Mouse (Mus musculus): ENCODE results near the gene Ddx24. TPM values are rescaled to one million over a fixed set of nuclear protein-coding genes. Genes with fewer than 3 reads are reported as not detected.
"Not testable (repeated sequence)": the region's sequence is repeated elsewhere in the genome, so short reads cannot be mapped to it uniquely, and the experiment has no call there.

Ddx24 gene
- 100 to 1,000 TPM; 253 to 278 (median 258) TPM for total RNA-seq (2022)

GRCm38 (mm10) chr12:103425729-103426470, at the start of gene Ddx24:
TSS of gene Ddx24 (minus strand) at chr12:103425830.
- peak; percentile 89 to 99 for DNase-seq (ENCODE audit: low spot score in 2 of 2)

- no peak for DNase-seq (ENCODE audit: low spot score in 2 of 2)
These were observed 48.9 kb upstream of the Ddx24 start for GRCm38 (mm10) chr12:103474481-103474880.

DNA sequence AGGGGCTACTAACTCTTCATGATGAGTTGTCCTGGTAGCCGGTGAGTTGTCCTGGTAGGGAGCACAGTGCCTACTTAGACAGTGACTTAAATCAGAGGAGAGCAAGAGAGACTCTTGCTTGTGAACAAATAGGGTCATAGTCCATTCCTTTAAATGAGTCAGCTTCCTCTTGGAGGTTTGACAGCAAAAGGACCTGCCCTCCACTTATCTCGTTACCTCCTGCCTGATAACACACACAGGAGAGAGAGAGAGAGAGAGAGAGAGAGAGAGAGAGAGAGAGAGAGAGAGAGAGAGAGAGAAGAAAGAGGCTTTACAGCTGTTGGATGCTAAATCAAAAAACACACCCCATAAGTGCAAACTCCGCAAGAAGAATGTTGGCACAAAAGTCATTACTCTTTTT, 31.5 kb upstream of the Ddx24 start, which contains the start of gene Ifi27l2b:
Gene Ifi27l2b (minus strand): TSS at position 84 of the 400 bp plus-strand sequence.
- DNase-seq (ENCODE audit: low spot score in 2 of 2), result no peak

DNA sequence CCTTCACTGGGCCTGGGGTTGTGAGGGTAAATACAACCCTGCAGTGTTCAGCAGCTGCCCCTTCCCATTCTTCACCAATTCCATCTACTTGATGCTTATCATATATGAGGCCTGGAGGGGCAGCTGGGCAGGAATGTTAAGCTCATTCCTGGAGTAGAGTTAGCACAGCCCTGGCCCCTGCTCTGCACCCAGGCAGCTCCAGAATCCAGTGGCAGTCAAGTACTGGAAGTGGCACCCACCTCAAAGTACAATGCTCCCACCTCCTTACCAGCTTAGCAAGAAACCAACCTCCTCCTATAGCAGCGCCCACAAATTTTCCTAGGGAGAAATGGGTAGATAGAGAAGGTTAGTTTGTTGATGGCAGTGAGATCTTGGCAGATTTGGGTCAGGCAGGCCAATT, 31.1 kb upstream of the Ddx24 start:
- not testable (repeated sequence) for DNase-seq (ENCODE audit: low spot score in 2 of 2)

DNA sequence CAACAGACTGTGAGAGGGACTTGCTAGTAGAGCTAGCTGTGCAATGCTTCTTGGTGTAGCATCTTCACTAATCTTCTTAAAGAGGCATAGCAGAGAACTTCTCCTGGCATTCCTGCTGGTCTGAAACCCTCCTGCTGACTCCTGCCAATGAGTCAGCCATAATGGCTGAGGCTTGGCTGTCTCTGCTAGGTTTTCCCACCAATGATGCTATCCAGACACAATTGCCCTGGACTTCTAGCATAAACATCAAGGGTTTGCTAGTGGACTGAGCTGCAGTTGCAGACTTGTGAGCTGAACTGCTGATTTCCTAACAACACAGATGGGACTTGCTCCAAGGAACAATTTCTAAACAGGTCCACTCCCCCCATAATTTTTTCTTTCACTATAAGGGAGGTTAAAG, 27.7 kb upstream of the Ddx24 start:
- DNase-seq (ENCODE audit: low spot score in 2 of 2), result no peak

GRCm38 (mm10) chr12:103445060-103445459, 19.4 kb upstream of the Ddx24 start:
- no peak for DNase-seq (ENCODE audit: low spot score in 2 of 2)

DNA sequence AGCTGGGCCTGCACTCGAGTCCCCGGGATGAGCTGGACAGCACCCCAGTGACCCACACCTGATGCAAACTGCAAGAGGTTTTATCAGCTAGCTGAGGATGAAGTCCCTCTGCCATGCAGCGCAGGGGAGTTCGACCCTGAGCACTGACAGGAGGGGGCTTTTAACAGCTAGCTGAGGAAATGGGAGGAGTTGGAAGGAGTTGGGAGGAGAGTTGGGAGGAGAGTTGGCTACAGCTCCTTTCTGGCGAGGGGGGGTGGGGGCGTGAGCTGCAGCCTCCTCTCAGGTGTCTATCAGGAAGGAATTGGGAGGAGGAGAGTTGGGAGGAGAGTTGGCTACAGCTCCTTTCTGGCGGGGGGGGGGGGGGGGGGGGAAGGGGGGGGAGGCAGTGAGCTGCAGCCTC, 18.6 kb upstream of the Ddx24 start:
- DNase-seq (ENCODE audit: low spot score in 2 of 2), result not testable (repeated sequence)

- no peak for DNase-seq (ENCODE audit: low spot score in 2 of 2)
These were observed 17.9 kb upstream of the Ddx24 start, which contains the start of gene Ifi27l2a for GRCm38 (mm10) chr12:103443524-103443923. TSS of gene Ifi27l2a (minus strand) at chr12:103443680.

- no peak for DNase-seq (ENCODE audit: low spot score in 2 of 2)
These were observed 12.0 kb upstream of the Ddx24 start for GRCm38 (mm10) chr12:103437601-103438000.

- DNase-seq (ENCODE audit: low spot score in 2 of 2), result no peak
These were observed 9.2 kb upstream of the Ddx24 start for GRCm38 (mm10) chr12:103434861-103435260.

DNA sequence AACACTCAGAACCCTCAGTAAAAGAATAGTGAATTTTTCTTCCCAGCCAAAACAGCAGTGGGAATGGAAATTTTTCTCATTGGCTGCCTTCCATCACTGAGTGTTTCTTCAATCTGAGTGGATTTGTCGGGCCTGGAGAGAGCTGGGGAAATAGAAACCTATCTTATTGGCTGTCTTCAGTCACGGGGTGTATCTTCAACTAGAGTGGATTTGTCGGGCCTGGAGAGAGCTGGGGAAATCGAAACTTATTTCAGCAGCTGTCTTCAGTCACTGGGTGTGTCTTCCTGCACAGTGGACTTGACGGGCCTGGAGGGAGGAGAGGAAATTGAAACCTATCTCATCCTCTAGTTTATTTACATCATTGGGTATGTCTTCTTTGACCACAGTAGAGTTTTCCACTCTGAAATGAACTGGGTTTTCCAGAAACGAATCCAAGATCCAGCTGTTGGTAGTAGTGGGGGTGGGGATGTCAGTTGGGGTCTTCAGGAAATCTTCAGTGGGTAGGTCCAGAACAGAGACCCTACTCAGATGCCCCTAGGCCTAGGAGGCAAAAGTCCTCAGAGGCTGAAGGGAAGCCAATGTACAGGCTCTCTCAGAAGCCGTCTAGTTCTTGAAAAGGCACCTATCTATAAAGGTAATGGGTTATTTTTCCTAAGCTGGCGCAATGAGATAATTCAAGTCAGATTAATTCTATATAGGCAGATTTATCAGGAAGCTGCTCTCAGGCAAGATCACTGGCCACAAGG, 8.5 kb upstream of the Ddx24 start, which contains the start of gene Ifi27:
Gene Ifi27 (plus strand): TSS at position 226 of the 746 bp plus-strand sequence.
- no peak for DNase-seq (ENCODE audit: low spot score in 2 of 2)

DNA sequence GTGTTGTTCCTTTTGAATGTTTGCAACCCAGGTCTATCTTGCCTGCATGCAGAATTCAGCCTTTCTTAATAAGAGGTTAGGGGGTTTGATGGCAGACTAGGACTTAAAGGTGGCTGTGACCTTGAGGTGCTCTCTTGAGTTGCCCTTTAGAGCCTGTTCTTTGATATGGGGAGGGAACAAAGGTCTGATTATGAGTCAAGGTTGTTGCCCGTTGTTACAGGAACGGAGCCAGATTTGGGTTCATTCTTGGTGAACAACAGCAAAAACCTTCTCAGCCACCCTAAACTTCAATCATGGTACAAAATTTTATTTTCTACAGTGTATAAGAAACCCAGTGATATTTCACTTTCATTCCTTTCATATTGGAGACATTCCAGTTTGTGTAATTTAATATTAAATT, 7.8 kb upstream of the Ddx24 start:
- no peak for DNase-seq (ENCODE audit: low spot score in 2 of 2)

- no peak for DNase-seq (ENCODE audit: low spot score in 2 of 2)
These were observed 1.1 kb upstream of the Ddx24 start for GRCm38 (mm10) chr12:103426710-103427109.

DNA sequence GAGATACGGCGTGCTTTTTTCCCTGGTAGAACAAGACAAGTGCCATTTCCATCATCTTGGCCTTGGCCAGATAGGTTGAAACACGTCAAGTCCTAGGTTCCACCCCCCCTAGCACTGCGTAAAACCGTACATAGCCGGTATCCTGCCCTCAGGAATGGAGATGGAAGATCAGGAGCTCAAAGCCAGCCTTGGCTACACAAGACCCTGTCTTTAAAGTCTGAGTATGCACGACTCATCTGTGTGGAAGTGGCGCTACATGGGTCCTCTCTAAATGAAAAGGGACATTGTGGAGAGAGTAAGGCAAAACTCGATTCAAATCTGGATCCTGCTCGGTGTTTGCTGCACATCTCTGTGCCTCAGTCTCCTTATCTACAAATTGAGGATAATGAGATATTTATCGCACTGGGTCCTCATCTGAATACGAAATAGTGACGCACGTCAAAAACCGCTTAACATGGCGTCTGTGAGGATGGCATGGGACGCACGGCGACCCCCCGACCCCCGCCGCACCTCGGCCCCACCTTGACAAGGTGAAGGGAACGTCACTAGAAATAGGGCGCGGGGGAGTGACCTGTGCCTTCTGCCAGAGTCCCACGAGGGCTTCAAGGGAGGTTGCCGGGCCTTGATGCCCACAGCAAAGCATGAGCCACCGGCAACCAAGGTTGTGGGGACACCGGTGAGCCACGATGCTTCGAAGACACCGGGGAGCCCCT, 458 bp downstream of the Ddx24 start:
- DNase-seq (ENCODE audit: low spot score in 2 of 2), result no peak

DNA sequence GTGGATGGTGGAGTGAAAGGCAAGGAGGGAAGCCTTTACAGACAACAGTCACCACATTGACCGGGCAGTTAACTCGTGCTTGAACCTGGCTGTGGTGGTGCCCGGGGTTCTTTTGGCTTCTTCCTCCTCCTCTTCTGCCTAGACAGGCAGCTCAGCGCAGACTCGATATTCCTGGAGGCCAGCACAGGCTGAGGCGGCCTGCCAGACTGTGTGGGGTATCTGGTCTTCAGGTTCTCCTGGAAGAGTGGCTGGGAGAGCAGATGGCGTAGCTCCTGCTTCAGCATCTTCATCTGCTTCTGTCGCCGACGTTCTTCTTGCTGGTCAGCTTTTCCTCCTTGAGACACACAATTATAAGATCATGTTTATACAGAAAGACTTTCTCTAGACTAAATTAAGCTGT, 17.5 kb downstream of the Ddx24 start:
- DNase-seq (ENCODE audit: low spot score in 2 of 2), result peak in 1 of 2 experiments; percentile 80

GRCm38 (mm10) chr12:103407720-103408119, 17.9 kb downstream of the Ddx24 start, which contains the start of gene 9330161L09Rik:
TSS of gene 9330161L09Rik (minus strand) at chr12:103407820.
- DNase-seq (ENCODE audit: low spot score in 2 of 2), result no peak

DNA sequence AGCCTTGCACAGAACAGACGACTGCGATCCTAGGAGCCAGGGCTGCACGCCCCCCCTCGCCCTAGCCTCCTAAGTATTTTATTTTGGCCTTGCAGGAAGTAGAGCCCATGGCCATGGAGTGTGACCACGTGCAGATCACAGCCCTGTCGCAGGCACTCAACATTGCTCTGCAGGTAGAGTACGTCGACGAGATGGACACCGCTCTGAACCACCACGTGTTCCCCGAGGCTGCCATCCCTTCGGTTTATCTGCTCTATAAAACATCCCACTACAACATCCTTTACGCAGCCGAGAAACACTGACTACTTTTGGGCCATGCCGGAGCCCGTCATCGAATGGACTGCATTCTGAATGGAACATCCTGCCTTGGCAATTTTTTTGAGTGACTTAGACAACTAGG, 21.5 kb downstream of the Ddx24 start:
- DNase-seq (ENCODE audit: low spot score in 2 of 2), result no peak

GRCm38 (mm10) chr12:103396751-103397150, 28.9 kb downstream of the Ddx24 start:
- DNase-seq (ENCODE audit: low spot score in 2 of 2), result no peak

GRCm38 (mm10) chr12:103395486-103396275, 29.9 kb downstream of the Ddx24 start:
- DNase-seq (ENCODE audit: low spot score in 2 of 2), result no peak

- DNase-seq (ENCODE audit: low spot score in 2 of 2), result no peak
These were observed 32.1 kb downstream of the Ddx24 start for GRCm38 (mm10) chr12:103393528-103393927.

DNA sequence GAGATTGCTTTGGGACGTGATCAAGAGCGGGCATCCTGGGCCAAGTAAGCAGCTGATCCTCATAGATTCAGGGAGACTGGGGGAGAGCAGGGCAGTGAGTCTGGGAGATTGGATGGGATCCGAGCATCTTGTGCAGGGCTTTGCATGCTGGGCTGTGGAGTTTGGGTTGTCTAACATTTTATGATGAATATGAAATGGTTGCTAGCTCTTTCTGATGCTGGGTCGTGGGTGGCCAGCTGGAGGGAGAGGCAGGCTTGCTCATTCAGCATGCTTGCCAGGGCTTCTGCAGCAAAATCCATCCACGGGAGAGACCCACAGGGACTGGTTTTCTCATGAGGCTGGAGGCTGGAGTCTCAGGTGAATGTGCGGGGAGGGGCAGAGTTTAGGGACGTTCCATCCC, 34.5 kb downstream of the Ddx24 start:
- DNase-seq (ENCODE audit: low spot score in 2 of 2), result peak in 1 of 2 experiments; percentile 76

Measured in left cerebral cortex, adult 8-10 months (tissue).